Comparison of ENCODE assay signal across 7 mouse cellular contexts in the genomic region with DNA sequence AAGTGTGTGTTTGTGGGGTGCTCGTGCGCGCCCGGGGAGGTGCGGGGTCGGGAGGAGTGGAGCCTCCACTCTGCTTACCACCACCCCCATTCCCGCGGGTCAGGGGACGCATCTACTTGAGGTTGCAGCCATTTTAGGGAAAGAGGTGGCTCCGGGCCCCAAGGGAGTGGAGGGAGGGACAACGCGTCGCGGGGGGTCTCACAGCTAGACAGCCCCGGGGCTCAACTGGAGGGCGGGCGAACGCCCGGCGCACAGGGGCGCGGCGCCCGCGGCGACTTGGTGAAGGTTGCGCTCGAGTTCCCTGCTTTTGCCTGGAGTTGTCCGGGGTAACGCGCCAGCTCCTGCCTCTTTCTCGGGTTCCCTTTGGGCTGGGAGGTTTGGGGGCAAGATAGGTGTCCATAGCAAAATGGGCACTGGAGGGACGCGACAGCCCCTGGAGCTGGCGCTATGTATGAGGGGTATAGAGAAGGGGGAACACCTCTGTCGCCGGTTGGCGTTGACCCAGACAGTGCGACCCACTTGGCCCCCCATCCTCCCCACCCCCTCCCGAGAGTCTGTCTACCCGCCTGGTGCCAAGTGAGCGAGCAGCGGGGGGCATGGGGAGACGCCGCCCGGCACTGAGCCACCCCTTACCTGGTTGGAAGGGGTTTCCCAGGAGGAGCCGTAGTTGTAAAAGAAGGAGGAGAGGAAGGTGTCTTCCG.
A peak's percentile ranks its signal among the peaks of the same experiment; 100 is the strongest.
DNase-seq lines count a peak whose midpoint lies in the region; ATAC-seq and TF ChIP-seq lines count a peak whose summit lies in the region.

No protein-coding gene starts in this region.

- H3K4me2 ChIP-seq in heart, postnatal 0 days (ENCODE audit: low read depth, low read length): peak overlapping the region; percentile 99
- peak overlapping the region; percentile 100 for H3K4me2 ChIP-seq in neural tube, embryonic 12.5 days (replicated peaks)

- peaks cover 31% of the 10 kb centered on the region for H3K27me3 ChIP-seq in spleen, adult 2 months (ENCODE audit: control insufficient read depth, insufficient read depth, low read length)
- H3K27me3 ChIP-seq in heart, postnatal 0 days (ENCODE audit: control insufficient read depth, insufficient read depth, low read length): peaks cover 17% of the 10 kb centered on the region
- peaks cover 47% of the 10 kb centered on the region for H3K27me3 ChIP-seq in neural tube, embryonic 12.5 days (replicated peaks)

- no peaks in the 10 kb centered on the region for H3K36me3 ChIP-seq in spleen, adult 2 months (ENCODE audit: control insufficient read depth, insufficient read depth, low read length)
- H3K36me3 ChIP-seq in heart, postnatal 0 days (replicated peaks; ENCODE audit: control insufficient read depth, insufficient read depth, low read length): no peaks in the 10 kb centered on the region
- no peaks in the 10 kb centered on the region for H3K36me3 ChIP-seq in neural tube, embryonic 12.5 days

- TF ChIP-seq POLR2A in spleen, adult 2 months (IDR thresholded peaks at IDR 0.05; ENCODE audit: low read depth, low read length): no peak

- peaks cover 24% of the 10 kb centered on the region for H3K4me1 ChIP-seq in spleen, adult 2 months (ENCODE audit: control insufficient read depth, insufficient read depth, insufficient read length)
- H3K4me1 ChIP-seq in heart, postnatal 0 days (ENCODE audit: control insufficient read depth, insufficient read depth): peaks cover 12% of the 10 kb centered on the region; the same call in 1 of the 2 replicates
- H3K4me1 ChIP-seq in neural tube, embryonic 12.5 days: peaks cover 24% of the 10 kb centered on the region

- no peaks in the 10 kb centered on the region for H3K9me3 ChIP-seq in heart, postnatal 0 days (replicated peaks; ENCODE audit: control insufficient read depth, low read length)
- no peaks in the 10 kb centered on the region for H3K9me3 ChIP-seq in neural tube, embryonic 12.5 days

- WGBS in spleen, adult 2 months: 3% methylated on average over 48 of the region's 48 CpGs
- whole genome bisulfite sequencing in heart, postnatal 0 days: under 1% methylated on average over 48 of the region's 48 CpGs
- WGBS in neural tube, embryonic 12.5 days: under 1% methylated on average over 48 of the region's 48 CpGs

- peak overlapping the region; percentile 60 for H3K9ac ChIP-seq in heart, postnatal 0 days (replicated peaks; ENCODE audit: low read depth, low read length)
- H3K9ac ChIP-seq in neural tube, embryonic 12.5 days: peak overlapping the region; percentile 70

- no peak for TF ChIP-seq CTCF in spleen, adult 2 months (IDR thresholded peaks at IDR 0.05; ENCODE audit: extremely low read depth, insufficient read depth, insufficient read length, insufficient replicate concordance)
- no peak for TF ChIP-seq CTCF in heart, postnatal 0 days (IDR thresholded peaks at IDR 0.05; ENCODE audit: low read depth)

- DNase-seq in spleen, adult 2 months (ENCODE audit: low read depth in 1 of 2, low spot score in 2 of 2): no peak
- DNase-seq in spleen, postnatal 36 days (ENCODE audit: low spot score in 2 of 2): no peak
- peak; percentile 57 to 72 for DNase-seq in cerebellum, postnatal 25 days
- no peak for DNase-seq in heart, postnatal 0 days (ENCODE audit: low spot score)
- DNase-seq in left cerebral cortex, postnatal 14 days (ENCODE audit: low spot score in 2 of 2): peak; percentile 36
- DNase-seq in urinary bladder, postnatal 4 days (ENCODE audit: low spot score in 2 of 2): no peak

- H3K27ac ChIP-seq in spleen, adult 2 months (ENCODE audit: insufficient read depth, low read length): no peak overlapping the region
- no peak overlapping the region for H3K27ac ChIP-seq in heart, postnatal 0 days (ENCODE audit: low read depth)
- no peak overlapping the region for H3K27ac ChIP-seq in neural tube, embryonic 12.5 days

- H3K4me3 ChIP-seq in spleen, adult 2 months (ENCODE audit: extremely low read depth, insufficient read depth, insufficient read length): peak overlapping the region; percentile 67
- H3K4me3 ChIP-seq in heart, postnatal 0 days (ENCODE audit: low read depth, low read length): peak overlapping the region; percentile 89
- H3K4me3 ChIP-seq in neural tube, embryonic 12.5 days: peak overlapping the region; percentile 67

- TF ChIP-seq EP300 in heart, postnatal 0 days (IDR thresholded peaks at IDR 0.05; ENCODE audit: low read depth): no peak

- intact Hi-C loops in left cerebral cortex, postnatal 14 days (cut with DNase I): loop anchor here (5.0 to 10.0 kb wide), 3 partner anchors 277 to 680 kb away; no protein-coding TSS in a partner anchor

- ATAC-seq in heart, postnatal 0 days (ENCODE audit: insufficient read depth, low read depth): no peak
- peak; percentile 18 for ATAC-seq in neural tube, embryonic 12.5 days (ENCODE audit: low FRiP score, low read depth)

Comparison
In these comparisons a context has a peak if more than half of its experiments do, and no peak if none do; other contexts are left out.
1. DNase-seq: peak in cerebellum, postnatal 25 days (2 of 2) and left cerebral cortex, postnatal 14 days (2 of 2); none in spleen, adult 2 months (0 of 2), spleen, postnatal 36 days (0 of 2), heart, postnatal 0 days (single experiment) and urinary bladder, postnatal 4 days (0 of 2).
2. Peak in every context shown above with its lines, with median percentiles within 50 percentile points of each other: H3K4me3 ChIP-seq.